Mouse (Mus musculus) neutrophil, adult 59 days (primary cell): ENCODE data around the gene Tmem246. TPM values are rescaled to one million over a fixed set of nuclear protein-coding genes. Genes with fewer than 3 reads are reported as not detected.

Source experiments
- total RNA-seq, 2 experiments: library from RNA; stranded (reverse); gene quantifications; 1 replicate in 1 of 2; 2 replicates in 1 of 2; pipeline ENCODE4 v1.2.4; 2023

Tmem246 gene
- total RNA-seq = under 1 TPM in 1 of 2 experiments, not detected in 1; 0.71 TPM

GRCm38 (mm10) chr4:49597183-49598100 lies at the start of gene Tmem246:
Tmem246 (minus strand) TSS chr4:49597876.

DNA sequence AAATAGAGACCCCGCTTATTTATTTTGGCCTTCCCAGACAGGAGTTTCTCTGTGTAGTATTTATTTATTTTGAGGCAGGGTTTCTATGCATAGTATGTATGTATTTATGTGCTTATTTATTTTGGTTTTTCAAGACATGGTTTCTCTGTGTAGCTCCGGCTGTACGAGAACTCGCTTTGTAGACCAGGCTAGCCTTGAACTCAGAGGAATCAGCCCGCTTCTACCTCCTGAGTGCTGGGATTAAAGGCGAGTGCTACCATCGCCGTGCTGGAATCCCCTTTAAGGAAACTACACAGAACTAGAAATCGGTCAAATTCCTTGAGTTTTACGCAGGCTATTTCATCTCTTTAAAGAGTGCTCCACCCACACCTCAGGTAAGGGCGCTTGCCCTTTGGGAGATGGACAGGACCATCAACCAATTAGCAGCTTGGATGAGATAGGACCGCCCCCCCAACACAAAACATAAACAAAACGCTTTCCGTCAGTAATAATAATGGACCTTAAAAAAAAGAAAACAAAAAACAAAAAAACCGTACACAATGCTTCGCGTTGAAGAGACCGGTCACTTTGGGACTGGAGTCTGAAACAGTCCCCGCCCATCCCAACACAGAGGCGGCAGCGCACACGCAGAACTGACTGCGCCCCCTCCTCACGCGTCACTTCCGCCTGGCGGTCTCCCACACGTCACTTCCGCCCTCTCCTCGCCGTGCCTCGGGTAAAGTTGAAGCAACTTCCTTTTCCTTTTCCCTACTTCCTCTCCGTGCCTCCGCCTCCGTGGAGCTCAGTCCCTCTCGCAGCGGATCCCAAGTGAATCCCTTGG lies 33.9 kb upstream of the Tmem246 start, which contains the start of gene Rnf20:
Gene Rnf20 (plus strand): TSS at position 688 of the 820 bp plus-strand sequence.

GRCm38 (mm10) chr4:49549383-49549782 lies 48.3 kb downstream of the Tmem246 start, which contains the start of gene Aldob:
Aldob (minus strand) TSS chr4:49549546.

Other genes with a start within 250 kb of the Tmem246 start
- gene Acnat2, start 189.7 kb downstream of the Tmem246 start, total RNA-seq = not detected
- not detected for gene Acnat1, start 124.0 kb downstream of the Tmem246 start, total RNA-seq
- not detected for gene Baat, start 91.3 kb downstream of the Tmem246 start, total RNA-seq
- 1 to 10 TPM; 6.5 to 6.9 TPM for gene Mrpl50, start 76.8 kb downstream of the Tmem246 start, total RNA-seq
- 1 to 10 TPM; 1.4 to 1.5 TPM for gene Zfp189, start 76.7 kb downstream of the Tmem246 start, total RNA-seq
- gene Aldob, start 48.3 kb downstream of the Tmem246 start, total RNA-seq = not detected
- gene Rnf20, start 34.1 kb upstream of the Tmem246 start, total RNA-seq = 100 to 1,000 TPM; 104 to 108 TPM
- gene Ppp3r2, start 84.1 kb upstream of the Tmem246 start, total RNA-seq = not detected
- not detected for gene Grin3a, start 247.9 kb upstream of the Tmem246 start, total RNA-seq